Mouse (Mus musculus): ENCODE measurements around the gene Spint1. TPM values are rescaled to one million over a fixed set of nuclear protein-coding genes. Genes with fewer than 3 reads are reported as not detected.

Gene Spint1
- polyA plus RNA-seq, 1 experiment, result 86.7 TPM

GRCm38 (mm10) chr2:119260518-119260917, 23.4 kb downstream of the Spint1 start:
- 77% methylated on average over 1 of the region's 1 CpGs for WGBS
- Histone ChIP-seq H3K4me3 (ENCODE audit: insufficient read depth, low read depth, low read length) (no peak overlapping the region), H3K4me1 (ENCODE audit: control insufficient read depth, insufficient read depth, low read length) (peaks cover 9% of the 10 kb centered on the region), H3K36me3 (ENCODE audit: control insufficient read depth, insufficient read depth, low read length) (no peaks in the 10 kb centered on the region), H3K27me3 (replicated peaks; ENCODE audit: control insufficient read depth, insufficient read depth, low read length) (no peaks in the 10 kb centered on the region), H3K27ac (ENCODE audit: insufficient read depth, low read depth, low read length) (no peak overlapping the region)
- TF ChIP-seq POLR2A (IDR thresholded peaks at IDR 0.05; ENCODE audit: low read depth, low read length) (no peak), CTCF (conservative IDR thresholded peaks at IDR 0.05; ENCODE audit: insufficient read depth, insufficient read length, low read depth, low read length) (no peak)
- no peak for DNase-seq

GRCm38 (mm10) chr2:119261326-119261725, 24.2 kb downstream of the Spint1 start:
- Histone ChIP-seq H3K27me3 (replicated peaks; ENCODE audit: control insufficient read depth, insufficient read depth, low read length) (no peaks in the 10 kb centered on the region), H3K36me3 (ENCODE audit: control insufficient read depth, insufficient read depth, low read length) (no peaks in the 10 kb centered on the region), H3K27ac (ENCODE audit: insufficient read depth, low read depth, low read length) (no peak overlapping the region), H3K4me1 (ENCODE audit: control insufficient read depth, insufficient read depth, low read length) (peaks cover 9% of the 10 kb centered on the region), H3K4me3 (ENCODE audit: insufficient read depth, low read depth, low read length) (no peak overlapping the region)
- DNase-seq, result no peak
- WGBS, result 75% methylated on average over 2 of the region's 2 CpGs
- TF ChIP-seq POLR2A (IDR thresholded peaks at IDR 0.05; ENCODE audit: low read depth, low read length), result no peak
- TF ChIP-seq CTCF (conservative IDR thresholded peaks at IDR 0.05; ENCODE audit: insufficient read depth, insufficient read length, low read depth, low read length), result no peak

- no peak for TF ChIP-seq CTCF (conservative IDR thresholded peaks at IDR 0.05; ENCODE audit: insufficient read depth, insufficient read length, low read depth, low read length)
- no peak for TF ChIP-seq POLR2A (IDR thresholded peaks at IDR 0.05; ENCODE audit: low read depth, low read length)
- peak overlapping the region; percentile 11; the same call in 1 of the 2 replicates for H3K4me3 ChIP-seq (ENCODE audit: insufficient read depth, low read depth, low read length)
- peaks cover 9% of the 10 kb centered on the region for H3K4me1 ChIP-seq (ENCODE audit: control insufficient read depth, insufficient read depth, low read length)
- H3K27ac ChIP-seq (ENCODE audit: insufficient read depth, low read depth, low read length), result no peak overlapping the region
- no peaks in the 10 kb centered on the region for H3K36me3 ChIP-seq (ENCODE audit: control insufficient read depth, insufficient read depth, low read length)
- 9% methylated on average over 8 of the region's 8 CpGs for WGBS
- DNase-seq, result peak; percentile 84
- no peaks in the 10 kb centered on the region for H3K27me3 ChIP-seq (replicated peaks; ENCODE audit: control insufficient read depth, insufficient read depth, low read length)
These were observed 25.8 kb downstream of the Spint1 start for GRCm38 (mm10) chr2:119262978-119263377.

- TF ChIP-seq POLR2A (IDR thresholded peaks at IDR 0.05; ENCODE audit: low read depth, low read length), result no peak
- TF ChIP-seq CTCF (conservative IDR thresholded peaks at IDR 0.05; ENCODE audit: insufficient read depth, insufficient read length, low read depth, low read length), result no peak
- Histone ChIP-seq H3K4me3 (ENCODE audit: insufficient read depth, low read depth, low read length) (no peak overlapping the region), H3K36me3 (ENCODE audit: control insufficient read depth, insufficient read depth, low read length) (no peaks in the 10 kb centered on the region), H3K4me1 (ENCODE audit: control insufficient read depth, insufficient read depth, low read length) (peaks cover 9% of the 10 kb centered on the region), H3K27me3 (replicated peaks; ENCODE audit: control insufficient read depth, insufficient read depth, low read length) (no peaks in the 10 kb centered on the region), H3K27ac (ENCODE audit: insufficient read depth, low read depth, low read length) (no peak overlapping the region)
- no peak for DNase-seq
- WGBS, result 69% methylated on average over 5 of the region's 5 CpGs
These were observed 26.7 kb downstream of the Spint1 start for GRCm38 (mm10) chr2:119263813-119264212.

GRCm38 (mm10) chr2:119270286-119270642, 33.1 kb downstream of the Spint1 start:
- no peaks in the 10 kb centered on the region for H3K27me3 ChIP-seq (replicated peaks; ENCODE audit: control insufficient read depth, insufficient read depth, low read length)
- no peak overlapping the region for H3K27ac ChIP-seq (ENCODE audit: insufficient read depth, low read depth, low read length)
- H3K36me3 ChIP-seq (ENCODE audit: control insufficient read depth, insufficient read depth, low read length), result no peaks in the 10 kb centered on the region
- WGBS, result 57% methylated on average over 9 of the region's 9 CpGs
- peak overlapping the region; percentile 58 for H3K4me3 ChIP-seq (ENCODE audit: insufficient read depth, low read depth, low read length)
- peak; percentile 73 for DNase-seq
- peaks cover 2% of the 10 kb centered on the region; the same call in 1 of the 2 replicates for H3K4me1 ChIP-seq (ENCODE audit: control insufficient read depth, insufficient read depth, low read length)
- TF ChIP-seq POLR2A (IDR thresholded peaks at IDR 0.05; ENCODE audit: low read depth, low read length) (no peak), CTCF (conservative IDR thresholded peaks at IDR 0.05; ENCODE audit: insufficient read depth, insufficient read length, low read depth, low read length) (no peak)

GRCm38 (mm10) chr2:119270643-119271331, 33.6 kb downstream of the Spint1 start, which contains the start of gene Rhov:
TSS of gene Rhov (minus strand) at chr2:119271272.
- no peak; the same call in 1 of the 2 replicates for TF ChIP-seq CTCF (conservative IDR thresholded peaks at IDR 0.05; ENCODE audit: insufficient read depth, insufficient read length, low read depth, low read length)
- TF ChIP-seq POLR2A (IDR thresholded peaks at IDR 0.05; ENCODE audit: low read depth, low read length), result peak; percentile 16
- DNase-seq, result peak; percentile 90
- WGBS, result 2% methylated on average over 49 of the region's 49 CpGs
- Histone ChIP-seq H3K4me1 (ENCODE audit: control insufficient read depth, insufficient read depth, low read length) (peaks cover 2% of the 10 kb centered on the region; the same call in 1 of the 2 replicates), H3K4me3 (ENCODE audit: insufficient read depth, low read depth, low read length) (peak within 1 kb of the TSS; percentile 58), H3K36me3 (ENCODE audit: control insufficient read depth, insufficient read depth, low read length) (no peaks in the 10 kb centered on the region), H3K27ac (ENCODE audit: insufficient read depth, low read depth, low read length) (no peak within 1 kb of the TSS), H3K27me3 (replicated peaks; ENCODE audit: control insufficient read depth, insufficient read depth, low read length) (no peaks in the 10 kb centered on the region)

- no peak overlapping the region for H3K4me3 ChIP-seq (ENCODE audit: insufficient read depth, low read depth, low read length)
- H3K4me1 ChIP-seq (ENCODE audit: control insufficient read depth, insufficient read depth, low read length), result peaks cover 2% of the 10 kb centered on the region; the same call in 1 of the 2 replicates
- H3K27me3 ChIP-seq (replicated peaks; ENCODE audit: control insufficient read depth, insufficient read depth, low read length), result no peaks in the 10 kb centered on the region
- 56% methylated on average over 1 of the region's 1 CpGs for WGBS
- no peak overlapping the region for H3K27ac ChIP-seq (ENCODE audit: insufficient read depth, low read depth, low read length)
- no peaks in the 10 kb centered on the region for H3K36me3 ChIP-seq (ENCODE audit: control insufficient read depth, insufficient read depth, low read length)
- no peak for TF ChIP-seq POLR2A (IDR thresholded peaks at IDR 0.05; ENCODE audit: low read depth, low read length)
- no peak for TF ChIP-seq CTCF (conservative IDR thresholded peaks at IDR 0.05; ENCODE audit: insufficient read depth, insufficient read length, low read depth, low read length)
- DNase-seq, result peak; percentile 92
These were observed 37.0 kb downstream of the Spint1 start for GRCm38 (mm10) chr2:119274126-119274525.
